Mouse (Mus musculus) forebrain, embryonic 10.5 days (tissue): ENCODE data around the gene Spint1. TPM values are rescaled to one million over a fixed set of nuclear protein-coding genes. Genes with fewer than 3 reads are reported as not detected.
A peak's percentile ranks its signal among the peaks of the same experiment; 100 is the strongest.

Source experiments
- DNase-seq: peaks from one replicate; pipeline ENCODE4 v3.0.0-alpha.2; 2017; ENCODE audit warnings: low spot score; ENCODE audit errors: extremely low spot score
- H3K27ac ChIP-seq: fragments of 300-500 bp; sonication (generic); 2 replicates; pipeline ENCODE4 v1.5.1; 2016; ENCODE audit warnings: mild to moderate bottlenecking
- H3K27me3 ChIP-seq: fragments of 300-500 bp; sonication (generic); 2 replicates; pipeline ENCODE4 v1.6.1; 2016; ENCODE audit warnings: mild to moderate bottlenecking; ENCODE audit not compliant: poor library complexity, severe bottlenecking
- H3K36me3 ChIP-seq: fragments of 300-500 bp; sonication (generic); replicated peaks from 2 replicates; pipeline ENCODE4 v1.6.1; 2016; ENCODE audit warnings: mild to moderate bottlenecking, moderate library complexity
- H3K4me1 ChIP-seq: fragments of 300-500 bp; sonication (generic); 2 replicates; pipeline ENCODE4 v1.6.1; 2016
- H3K4me3 ChIP-seq: fragments of 300-500 bp; sonication (generic); 2 replicates; pipeline ENCODE4 v1.5.1; 2016; ENCODE audit warnings: mild to moderate bottlenecking, moderate library complexity
- H3K9me3 ChIP-seq: fragments of 300-500 bp; sonication (generic); 2 replicates; pipeline ENCODE4 v1.6.1; 2016; ENCODE audit warnings: mild to moderate bottlenecking, moderate library complexity
- whole genome bisulfite sequencing: fragments of 180-500 bp; shearing (Covaris S2); methylation state at CpG from one replicate; pipeline ENCODE4 v1.1.7; 2016; 5-methylcytosine and 5-hydroxymethylcytosine counted together
- polyA plus RNA-seq: library from polyadenylated mRNA; unstranded; fragments of >200 nt; fragmentation: Nextera tagmentation; extraction: Ambion mirVana; gene quantifications from 2 replicates; pipeline ENCODE4 v1.2.1, GENCODE M21; 2016

Gene Spint1
- polyA plus RNA-seq, 1 experiment from 2014 or later: 4.4 TPM

GRCm38 (mm10) chr2:119287372-119287771, 50.2 kb downstream of the Spint1 start:
- WGBS: 84% methylated on average over 5 of the region's 5 CpGs
- H3K27me3 ChIP-seq: peaks cover 8% of the 10 kb centered on the region
- peaks cover 26% of the 10 kb centered on the region for H3K36me3 ChIP-seq
- H3K27ac ChIP-seq: no peak overlapping the region
- H3K4me3 ChIP-seq: no peak overlapping the region
- no peak for DNase-seq
- H3K9me3 ChIP-seq: no peaks in the 10 kb centered on the region
- peaks cover 20% of the 10 kb centered on the region for H3K4me1 ChIP-seq

GRCm38 (mm10) chr2:119288270-119288882, 51.2 kb downstream of the Spint1 start, which contains the start of gene Vps18:
Gene Vps18, plus strand, starts transcription at chr2:119288740.
- H3K27me3 ChIP-seq: peaks cover 8% of the 10 kb centered on the region
- peak within 1 kb of the TSS; percentile 85 for H3K27ac ChIP-seq
- 1% methylated on average over 31 of the region's 31 CpGs for WGBS
- no peaks in the 10 kb centered on the region for H3K9me3 ChIP-seq
- peaks cover 36% of the 10 kb centered on the region for H3K36me3 ChIP-seq
- peak; percentile 99 for DNase-seq
- peaks cover 20% of the 10 kb centered on the region for H3K4me1 ChIP-seq
- peak within 1 kb of the TSS; percentile 82 for H3K4me3 ChIP-seq

- 4% methylated on average over 11 of the region's 11 CpGs for WGBS
- no peak for DNase-seq
- H3K27me3 ChIP-seq: peaks cover 8% of the 10 kb centered on the region
Measured at GRCm38 (mm10) chr2:119289014-119289416, 51.9 kb downstream of the Spint1 start.

DNA sequence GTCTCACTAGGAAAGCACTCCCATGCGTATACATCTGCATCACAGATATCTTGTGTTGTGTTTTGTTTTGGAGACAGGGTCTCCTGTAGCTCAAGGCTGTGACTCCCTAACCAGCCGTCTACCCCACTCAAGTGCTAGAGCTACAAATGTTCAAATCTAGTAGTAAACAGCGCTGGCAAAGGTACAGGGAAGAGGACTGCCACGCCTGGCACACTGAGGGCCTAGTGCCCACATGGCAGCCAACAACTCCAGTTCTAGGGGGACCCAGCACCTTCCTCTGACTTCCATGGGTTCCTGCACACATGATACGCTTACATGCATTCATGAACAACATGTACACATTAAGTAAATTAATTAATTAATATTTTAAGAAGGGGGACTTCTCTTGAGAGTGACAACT, 55.1 kb downstream of the Spint1 start:
- Histone ChIP-seq H3K9me3 (no peaks in the 10 kb centered on the region), H3K4me1 (peaks cover 20% of the 10 kb centered on the region), H3K36me3 (peaks cover 70% of the 10 kb centered on the region), H3K27ac (no peak overlapping the region), H3K4me3 (no peak overlapping the region), H3K27me3 (peaks cover 7% of the 10 kb centered on the region)
- DNase-seq: no peak
- WGBS: 93% methylated on average over 5 of the region's 5 CpGs

More at GRCm38 (mm10) chr2:119289014-119289416, 51.9 kb downstream of the Spint1 start:
- Histone ChIP-seq H3K4me1 (peaks cover 20% of the 10 kb centered on the region), H3K4me3 (peak overlapping the region; percentile 82), H3K27ac (peak overlapping the region; percentile 85), H3K9me3 (no peaks in the 10 kb centered on the region), H3K36me3 (peaks cover 42% of the 10 kb centered on the region)

DNA sequence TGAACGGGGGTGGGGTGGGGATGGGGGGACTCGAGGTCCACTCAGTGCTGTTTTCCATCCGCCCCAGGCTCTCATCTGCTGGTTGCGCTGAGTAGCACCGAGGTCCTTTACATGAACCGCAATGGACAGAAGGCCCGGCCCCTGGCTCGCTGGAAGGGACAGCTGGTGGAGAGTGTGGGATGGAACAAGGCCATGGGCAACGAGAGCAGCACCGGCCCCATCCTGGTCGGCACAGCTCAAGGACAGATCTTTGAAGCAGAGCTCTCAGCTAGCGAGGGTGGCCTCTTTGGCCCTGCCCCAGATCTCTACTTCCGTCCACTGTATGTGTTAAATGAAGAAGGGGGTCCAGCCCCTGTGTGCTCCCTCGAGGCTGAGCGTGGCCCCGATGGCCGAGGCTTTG, 55.7 kb downstream of the Spint1 start:
- H3K4me1 ChIP-seq: peaks cover 17% of the 10 kb centered on the region
- 0 out of 2 replicates have a peak, but pooled peaks cover 1% of the 10 kb centered on the region for H3K27me3 ChIP-seq
- DNase-seq: no peak
- no peak overlapping the region for H3K4me3 ChIP-seq
- H3K9me3 ChIP-seq: no peaks in the 10 kb centered on the region
- H3K27ac ChIP-seq: no peak overlapping the region
- peaks cover 76% of the 10 kb centered on the region for H3K36me3 ChIP-seq
- WGBS: 91% methylated on average over 17 of the region's 17 CpGs

DNA sequence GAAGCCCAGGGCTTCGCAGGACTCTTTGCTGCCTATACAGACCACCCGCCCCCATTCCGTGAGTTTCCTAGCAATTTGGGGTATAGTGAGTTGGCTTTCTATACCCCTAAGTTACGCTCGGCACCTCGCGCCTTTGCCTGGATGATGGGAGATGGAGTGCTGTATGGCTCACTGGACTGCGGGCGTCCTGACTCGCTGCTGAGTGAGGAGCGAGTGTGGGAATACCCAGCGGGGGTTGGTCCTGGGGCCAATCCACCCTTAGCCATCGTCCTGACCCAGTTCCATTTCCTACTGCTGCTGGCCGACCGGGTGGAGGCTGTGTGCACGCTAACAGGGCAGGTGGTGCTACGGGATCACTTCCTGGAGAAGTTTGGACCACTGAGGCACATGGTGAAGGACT, 56.1 kb downstream of the Spint1 start:
- Histone ChIP-seq H3K27ac (no peak overlapping the region), H3K4me1 (peaks cover 12% of the 10 kb centered on the region), H3K27me3 (no peaks in the 10 kb centered on the region), H3K4me3 (no peak overlapping the region), H3K9me3 (no peaks in the 10 kb centered on the region), H3K36me3 (peaks cover 80% of the 10 kb centered on the region)
- WGBS: 94% methylated on average over 17 of the region's 17 CpGs
- DNase-seq: no peak

DNA sequence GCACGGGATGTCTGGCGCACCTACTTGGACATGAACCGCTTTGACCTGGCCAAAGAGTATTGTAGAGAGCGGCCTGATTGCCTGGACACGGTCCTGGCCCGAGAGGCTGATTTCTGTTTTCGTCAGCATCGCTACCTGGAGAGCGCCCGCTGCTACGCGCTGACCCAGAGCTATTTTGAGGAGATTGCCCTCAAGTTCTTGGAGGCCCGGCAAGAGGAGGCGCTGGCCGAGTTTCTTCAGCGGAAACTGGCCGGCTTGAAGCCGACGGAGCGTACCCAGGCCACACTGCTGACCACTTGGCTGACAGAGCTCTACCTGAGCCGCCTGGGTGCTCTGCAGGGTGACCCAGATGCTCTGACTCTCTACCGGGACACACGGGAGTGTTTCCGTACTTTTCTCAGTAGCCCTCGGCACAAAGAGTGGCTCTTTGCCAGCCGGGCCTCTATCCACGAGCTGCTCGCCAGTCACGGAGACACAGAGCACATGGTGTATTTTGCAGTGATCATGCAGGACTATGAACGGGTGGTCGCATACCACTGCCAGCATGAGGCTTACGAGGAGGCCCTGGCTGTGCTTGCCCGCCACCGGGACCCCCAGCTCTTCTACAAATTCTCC, 56.7 kb downstream of the Spint1 start:
- no peaks in the 10 kb centered on the region for H3K27me3 ChIP-seq
- H3K9me3 ChIP-seq: no peaks in the 10 kb centered on the region
- no peak overlapping the region for H3K27ac ChIP-seq
- H3K36me3 ChIP-seq: peaks cover 86% of the 10 kb centered on the region
- H3K4me1 ChIP-seq: peaks cover 12% of the 10 kb centered on the region
- 95% methylated on average over 34 of the region's 34 CpGs for WGBS
- no peak overlapping the region for H3K4me3 ChIP-seq
- DNase-seq: no peak

- no peaks in the 10 kb centered on the region for H3K9me3 ChIP-seq
- H3K4me3 ChIP-seq: no peak overlapping the region
- no peaks in the 10 kb centered on the region for H3K27me3 ChIP-seq
- H3K36me3 ChIP-seq: peaks cover 91% of the 10 kb centered on the region
- no peak for DNase-seq
- no peak overlapping the region for H3K27ac ChIP-seq
- H3K4me1 ChIP-seq: peaks cover 8% of the 10 kb centered on the region
- WGBS: 95% methylated on average over 18 of the region's 18 CpGs
Measured at GRCm38 (mm10) chr2:119294411-119294810, 57.2 kb downstream of the Spint1 start.

GRCm38 (mm10) chr2:119296756-119297155, 59.6 kb downstream of the Spint1 start:
- H3K36me3 ChIP-seq: peaks cover 75% of the 10 kb centered on the region

GRCm38 (mm10) chr2:119297506-119297905, 60.3 kb downstream of the Spint1 start:
- no peak overlapping the region for H3K27ac ChIP-seq
- H3K4me3 ChIP-seq: no peak overlapping the region
- WGBS: 93% methylated on average over 19 of the region's 19 CpGs
- DNase-seq: no peak
- H3K36me3 ChIP-seq: peaks cover 67% of the 10 kb centered on the region
- peaks cover 20% of the 10 kb centered on the region for H3K4me1 ChIP-seq
- H3K27me3 ChIP-seq: no peaks in the 10 kb centered on the region
- no peaks in the 10 kb centered on the region for H3K9me3 ChIP-seq

More at GRCm38 (mm10) chr2:119296756-119297155, 59.6 kb downstream of the Spint1 start:
- Histone ChIP-seq H3K9me3 (no peaks in the 10 kb centered on the region), H3K4me1 (peaks cover 20% of the 10 kb centered on the region), H3K27me3 (no peaks in the 10 kb centered on the region), H3K27ac (no peak overlapping the region), H3K4me3 (no peak overlapping the region)
- no peak for DNase-seq
- 93% methylated on average over 12 of the region's 12 CpGs for WGBS

GRCm38 (mm10) chr2:119298330-119298729, 61.2 kb downstream of the Spint1 start:
- Histone ChIP-seq H3K27me3 (0 out of 2 replicates have a peak, but pooled peaks cover 4% of the 10 kb centered on the region), H3K4me1 (peaks cover 20% of the 10 kb centered on the region), H3K36me3 (peaks cover 59% of the 10 kb centered on the region), H3K27ac (no peak overlapping the region), H3K9me3 (no peaks in the 10 kb centered on the region), H3K4me3 (no peak overlapping the region)
- DNase-seq: no peak
- 57% methylated on average over 5 of the region's 5 CpGs for WGBS

GRCm38 (mm10) chr2:119298839-119299238, 61.7 kb downstream of the Spint1 start:
- no peak overlapping the region for H3K27ac ChIP-seq
- H3K27me3 ChIP-seq: 0 out of 2 replicates have a peak, but pooled peaks cover 4% of the 10 kb centered on the region
- 91% methylated on average over 2 of the region's 2 CpGs for WGBS
- no peak for DNase-seq
- peaks cover 20% of the 10 kb centered on the region for H3K4me1 ChIP-seq
- H3K9me3 ChIP-seq: no peaks in the 10 kb centered on the region
- peaks cover 54% of the 10 kb centered on the region for H3K36me3 ChIP-seq
- H3K4me3 ChIP-seq: no peak overlapping the region
